Mouse (Mus musculus) thymus, postnatal 25 days (tissue): ENCODE results near the gene Parp14.
A peak's percentile ranks its signal among the peaks of the same experiment; 100 is the strongest.
"Not testable (repeated sequence)": the region's sequence is repeated elsewhere in the genome, so short reads cannot be mapped to it uniquely, and the experiment has no call there.

ENCODE experiments used
- DNase-seq: peaks from one replicate; pipeline ENCODE4 v3.0.0; 2022

Gene Parp14

DNA sequence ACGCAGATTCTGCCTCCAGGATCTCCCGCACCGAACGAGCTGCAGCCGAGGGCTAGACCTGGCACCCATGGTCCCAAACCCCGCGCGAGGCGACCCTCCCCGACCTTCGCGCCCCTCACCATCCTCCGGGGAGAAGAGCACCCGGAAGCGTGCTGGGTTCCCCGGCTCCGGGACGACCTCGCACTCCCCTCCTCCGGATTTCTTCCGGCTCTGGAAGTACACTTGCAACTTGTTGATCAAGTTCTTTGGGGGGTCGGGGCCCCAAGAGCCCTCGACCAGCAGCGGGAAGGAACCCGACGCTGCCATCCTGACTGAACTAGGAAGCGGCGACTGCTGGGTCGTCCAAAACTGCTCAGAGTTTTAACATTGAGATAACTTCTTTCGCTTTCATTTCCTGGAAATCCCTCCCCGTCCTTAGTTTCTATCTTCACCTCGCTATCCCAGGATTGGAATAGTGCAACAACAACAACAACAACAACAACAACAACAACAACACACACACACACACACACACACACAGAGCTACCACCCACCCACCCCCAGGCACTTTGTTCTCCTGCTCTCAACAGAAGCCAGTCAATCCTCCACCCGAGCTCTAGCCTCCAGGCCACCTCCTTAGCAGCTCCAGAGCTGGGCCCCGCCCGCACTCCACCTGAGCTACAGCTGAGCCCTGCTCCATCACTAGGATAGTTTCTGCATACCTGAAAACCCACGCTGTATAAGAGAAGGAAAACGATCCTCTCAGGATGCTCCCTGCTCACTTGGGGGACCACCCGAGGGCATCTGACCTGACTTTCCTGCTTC, at the start of gene Parp14:
Gene Parp14 (minus strand): TSS at position 497 of the 804 bp plus-strand sequence.
- peak; percentile 73 for DNase-seq

DNA sequence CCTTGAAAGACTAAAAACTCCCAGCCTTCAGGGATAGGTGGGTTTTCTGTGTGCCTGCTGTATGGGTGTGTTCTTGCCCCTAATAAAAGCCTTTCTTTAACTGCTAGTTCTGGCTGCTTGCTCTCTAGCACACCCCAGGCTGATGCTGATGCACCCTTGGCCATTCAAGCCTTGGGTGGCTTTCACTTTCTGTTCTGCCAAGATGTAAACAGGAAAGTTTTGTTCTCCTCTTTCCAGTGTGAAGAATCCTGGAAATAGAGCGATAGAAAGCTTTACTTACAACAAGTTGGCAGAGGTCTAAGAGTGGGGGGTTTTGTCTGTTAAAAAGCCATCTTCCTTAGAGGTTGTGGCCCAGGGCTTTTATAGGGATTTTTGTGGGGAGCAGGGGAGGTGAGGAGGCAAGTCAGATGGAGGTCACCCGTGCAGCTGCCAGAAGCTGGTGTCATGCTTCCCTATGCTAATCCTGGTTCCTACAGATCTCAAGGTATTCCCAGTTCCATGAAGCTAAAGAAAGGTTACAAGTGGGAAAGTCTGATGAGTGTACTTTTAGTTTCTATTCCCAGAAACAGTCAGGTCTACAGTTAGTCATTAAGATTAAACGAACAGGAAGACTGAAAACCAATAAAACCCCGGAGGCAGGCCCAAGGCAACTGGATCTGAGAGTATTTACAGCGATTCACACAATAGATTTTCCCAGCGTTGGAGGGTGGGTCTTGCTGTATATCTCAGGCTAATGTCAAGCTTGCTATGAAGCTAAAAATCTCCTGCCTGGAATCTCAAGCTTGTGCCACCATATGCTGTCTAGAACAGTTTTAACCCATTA, 47.6 kb upstream of the Parp14 start:
- DNase-seq, result peak; percentile 47

DNA sequence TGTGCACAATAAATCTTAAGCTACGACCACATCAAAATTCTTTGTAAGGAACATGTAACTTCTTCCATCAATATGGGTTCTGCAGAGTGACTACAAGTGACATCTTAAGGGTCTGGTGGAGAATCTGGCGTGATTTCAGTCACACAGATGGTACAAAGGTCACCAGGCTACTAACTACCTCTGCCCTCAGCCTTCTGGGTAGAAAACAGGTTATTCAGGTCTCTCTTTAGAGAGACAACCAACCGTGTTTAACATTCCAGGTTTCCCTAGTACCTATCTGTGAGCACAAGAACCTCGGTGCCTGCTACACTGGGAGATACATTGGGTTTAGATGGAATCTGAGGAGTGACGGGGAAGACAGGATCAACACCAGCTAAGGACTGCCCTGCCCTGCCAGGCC, 43.0 kb upstream of the Parp14 start:
- DNase-seq, result no peak

DNA sequence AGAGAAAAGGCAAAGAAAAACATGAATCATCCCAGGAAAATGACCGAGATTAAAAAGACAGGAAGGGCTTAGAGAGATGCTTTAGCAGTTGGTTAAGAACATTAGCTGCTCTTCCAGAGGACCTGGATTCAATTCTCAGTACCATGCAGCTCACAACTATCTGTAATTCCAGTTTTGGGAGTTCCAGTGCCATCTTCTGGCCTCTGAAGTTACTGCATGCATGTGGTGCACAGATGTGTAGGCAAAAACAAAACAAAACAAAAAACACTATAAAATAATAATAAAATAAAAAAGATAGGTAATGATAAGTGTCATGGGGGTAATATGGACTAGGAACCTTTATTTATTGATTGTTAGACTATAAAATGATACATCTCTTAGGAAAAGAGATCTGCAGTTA, 42.2 kb upstream of the Parp14 start:
- DNase-seq, result peak; percentile 34

DNA sequence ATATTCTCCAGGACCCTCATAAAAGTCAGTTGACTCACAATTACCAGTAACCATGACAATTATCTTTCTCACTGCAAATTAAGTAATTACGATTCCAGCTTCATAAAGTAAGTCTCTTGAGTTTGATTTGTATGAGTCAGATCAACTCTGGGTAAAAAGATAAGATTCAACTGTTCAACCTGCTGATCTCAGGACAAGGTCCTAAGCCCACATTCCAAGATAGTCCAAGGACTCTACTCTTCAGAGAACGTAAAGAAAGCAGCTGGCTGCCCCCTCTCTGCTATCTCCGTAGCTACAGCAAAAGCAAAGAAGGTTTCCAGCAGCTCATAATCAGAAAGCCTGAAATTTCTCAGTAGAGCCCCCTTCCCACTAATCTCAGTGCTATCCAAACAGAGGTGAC, 40.1 kb upstream of the Parp14 start:
- no peak for DNase-seq

DNA sequence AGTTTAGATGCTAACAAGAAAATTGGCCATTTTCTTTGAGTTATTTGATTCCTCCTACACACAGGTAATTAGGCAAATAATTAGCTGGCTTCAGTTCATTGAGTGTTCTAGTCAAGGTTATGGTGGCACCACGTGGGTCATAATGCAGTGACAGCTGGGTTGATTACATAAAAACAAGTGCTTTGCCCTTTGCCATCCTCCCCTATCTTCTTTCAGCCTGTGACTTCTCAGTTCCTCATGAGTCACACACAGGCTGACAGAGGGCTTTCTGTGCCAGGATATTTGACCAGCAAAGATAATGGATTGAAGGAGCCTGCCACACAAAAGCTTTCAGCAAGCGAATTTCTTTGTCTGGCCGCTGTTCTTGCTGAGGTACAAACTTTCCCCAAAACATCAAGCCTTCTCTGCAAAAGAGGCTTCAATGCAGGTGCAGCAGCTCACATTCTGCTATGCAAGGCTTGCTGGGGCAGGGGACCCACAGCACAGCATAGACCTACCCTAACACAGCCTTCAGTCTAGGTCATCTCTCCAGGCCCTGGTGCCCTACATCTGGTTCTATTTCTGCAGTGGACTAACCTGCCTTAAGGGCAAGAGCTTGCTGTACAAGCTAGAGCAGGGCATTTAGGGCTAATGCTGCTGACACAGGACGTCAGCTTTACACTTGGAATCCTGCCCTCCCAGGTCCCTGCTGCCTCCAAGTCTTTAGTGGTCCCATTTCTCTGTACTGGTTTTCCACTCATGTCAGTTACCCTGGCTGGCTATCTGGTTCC, 36.3 kb upstream of the Parp14 start:
- DNase-seq, result no peak

DNA sequence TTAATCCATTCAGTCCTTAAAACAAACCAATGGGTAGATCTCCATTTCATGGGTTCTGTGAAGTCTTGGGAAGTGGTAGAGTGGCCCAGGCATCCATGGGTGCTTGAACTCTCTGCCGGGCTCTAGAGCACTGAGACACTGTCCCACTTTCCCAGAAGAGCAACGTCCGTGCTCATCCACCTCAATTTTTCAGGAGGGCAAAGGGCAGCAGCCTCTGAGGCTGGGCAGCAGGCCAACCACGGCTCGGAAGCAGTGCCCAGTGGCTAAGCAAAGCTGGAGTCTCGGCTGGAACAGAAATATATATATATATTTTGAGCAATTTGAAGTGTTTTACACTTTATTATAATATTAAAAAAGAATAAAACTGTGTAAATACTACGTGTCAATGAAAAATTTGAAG, 35.5 kb upstream of the Parp14 start:
- no peak for DNase-seq

DNA sequence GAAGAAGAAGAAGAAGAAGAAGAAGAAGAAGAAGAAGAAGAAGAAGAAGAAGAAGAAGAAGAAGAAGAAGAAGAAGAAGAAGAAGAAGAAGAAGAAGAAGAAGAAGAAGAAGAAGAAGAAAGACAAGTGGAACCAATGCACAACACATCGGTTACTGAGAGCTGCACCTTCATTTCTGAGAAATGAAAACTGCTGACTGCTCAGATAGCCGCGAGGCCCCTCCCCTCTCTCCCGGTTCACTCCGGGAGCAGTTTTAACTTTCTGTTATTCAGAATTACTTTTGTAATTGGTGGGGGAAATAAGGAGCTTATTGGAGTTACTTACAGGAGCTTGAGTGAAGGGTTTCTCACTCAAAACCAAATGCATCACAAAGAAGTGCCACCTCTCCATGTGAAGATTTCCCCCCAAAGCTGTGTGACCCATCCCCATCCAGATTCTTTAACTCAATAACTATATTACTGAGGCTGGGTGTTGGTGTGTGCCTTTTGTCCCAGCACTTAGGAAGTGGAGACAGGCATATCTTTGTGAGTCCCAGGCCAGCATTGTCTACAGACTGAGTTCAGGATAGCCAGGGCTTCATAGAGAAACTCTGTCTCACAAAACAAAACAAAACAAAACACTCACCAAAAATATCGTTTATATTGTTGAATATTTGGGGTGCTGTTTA, 34.6 kb upstream of the Parp14 start:
- DNase-seq, result no peak

DNA sequence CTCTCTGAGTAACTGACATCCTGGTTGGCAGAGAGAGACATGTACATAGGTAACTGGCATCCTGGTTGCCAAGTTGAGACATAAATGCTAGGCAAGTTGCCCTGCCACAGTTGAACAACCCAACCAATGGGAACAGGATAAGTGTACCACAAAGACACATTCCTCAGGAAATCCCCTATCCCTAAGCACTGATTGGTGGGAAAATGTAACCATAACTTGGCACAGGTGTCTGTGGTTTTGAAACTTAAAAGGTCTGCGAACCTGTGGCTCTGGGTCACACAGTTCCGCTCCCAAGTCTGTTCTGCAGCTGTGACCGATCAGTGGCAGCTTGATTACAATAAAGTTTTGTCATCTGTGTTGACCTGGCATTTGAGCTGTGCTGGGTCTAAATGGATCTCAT, 34.0 kb upstream of the Parp14 start:
- DNase-seq, result peak; percentile 35

DNA sequence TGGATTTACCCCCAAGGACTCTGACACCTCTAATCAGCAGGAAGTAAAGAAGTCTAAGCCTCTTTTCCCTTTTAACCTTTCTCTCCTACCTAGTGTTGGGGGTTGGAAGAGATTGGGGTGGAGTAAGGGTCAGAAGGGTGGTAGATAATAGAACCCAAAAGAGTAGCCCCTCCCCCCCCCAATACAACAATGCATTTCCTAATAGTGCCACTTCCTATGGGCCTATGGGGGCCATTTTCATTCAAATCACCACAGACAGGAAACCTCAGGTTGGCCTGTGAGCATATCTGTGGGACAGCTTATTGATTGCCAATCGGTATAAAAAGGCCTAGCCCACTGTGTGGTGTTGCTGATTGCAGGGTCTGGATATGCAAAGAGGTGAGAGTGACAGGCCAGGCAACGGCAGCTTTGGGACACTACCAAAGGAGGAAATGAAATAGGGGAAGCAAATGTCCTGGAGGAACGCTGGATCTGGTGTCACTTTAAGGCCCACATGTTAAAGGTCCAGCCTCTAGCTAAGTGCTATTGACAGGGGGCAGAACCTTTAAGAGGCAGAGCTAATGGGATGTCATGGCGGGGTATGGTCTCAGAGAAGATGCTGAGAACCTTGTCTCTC, 32.9 kb upstream of the Parp14 start:
- no peak for DNase-seq

DNA sequence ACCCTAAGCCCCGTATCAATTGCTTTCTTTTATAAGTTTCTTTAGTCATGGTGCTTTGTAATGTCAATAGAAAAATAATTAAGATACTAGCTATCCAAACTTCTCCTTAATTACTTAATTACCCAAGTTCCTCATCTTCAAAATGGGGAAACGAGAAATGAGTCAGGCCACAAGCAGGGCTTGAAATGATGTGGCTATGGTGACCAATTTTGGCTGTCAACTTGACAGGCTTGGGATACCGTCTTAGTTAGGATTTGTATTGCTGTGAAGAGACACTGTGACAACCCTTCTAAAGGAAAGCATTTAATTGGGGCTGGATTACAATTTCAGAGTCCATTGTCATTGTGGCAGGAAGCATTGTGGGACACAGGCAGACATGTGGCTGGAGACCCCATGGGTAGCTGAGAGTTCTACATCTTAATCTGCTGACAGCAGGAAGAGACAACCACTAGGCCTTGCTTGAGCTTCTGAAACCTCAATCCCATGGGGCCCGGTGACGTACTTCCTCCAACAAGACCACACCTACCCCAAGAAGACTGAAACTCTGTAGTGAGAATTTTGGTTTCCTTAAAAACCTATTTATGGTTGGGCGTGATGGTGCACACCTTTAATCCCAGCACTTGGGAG, 31.8 kb upstream of the Parp14 start:
- DNase-seq, result no peak

DNA sequence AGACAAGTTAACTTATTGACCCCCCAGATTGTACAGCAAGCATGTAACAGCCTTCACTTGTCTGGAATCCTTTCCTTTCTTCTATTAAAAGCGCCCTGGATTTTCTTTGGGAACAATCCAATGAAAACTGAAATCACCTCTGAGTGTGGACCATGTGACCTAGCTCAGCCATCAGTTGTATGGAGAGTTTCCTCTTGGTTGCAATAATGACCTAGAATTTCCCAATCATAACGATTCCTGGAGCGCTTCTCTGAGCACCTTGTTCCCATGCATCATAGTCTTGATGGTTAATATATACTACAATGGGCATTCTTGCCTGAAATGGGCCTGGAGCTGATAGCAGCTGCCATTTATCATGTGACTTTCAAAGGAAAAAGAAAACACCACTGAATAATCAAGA, 29.2 kb upstream of the Parp14 start:
- no peak for DNase-seq

DNA sequence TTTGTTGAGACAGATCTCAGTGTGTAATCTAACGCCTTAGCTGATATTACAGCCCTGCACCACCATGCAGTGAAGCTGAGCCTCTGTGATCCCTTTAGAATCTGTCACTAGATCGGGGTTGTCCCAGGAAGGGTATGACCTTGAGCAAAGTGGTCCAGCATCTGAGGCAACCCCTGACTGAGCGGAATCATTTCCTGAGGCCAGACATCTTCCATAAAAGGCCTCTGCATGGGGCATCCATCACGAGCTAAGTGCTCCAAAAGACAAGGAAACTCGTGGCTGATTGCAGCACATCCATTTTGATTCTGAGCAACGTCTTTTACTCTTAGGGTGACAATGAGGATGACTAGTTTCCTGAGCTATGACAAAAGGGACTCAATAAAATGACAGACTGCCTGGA, 23.7 kb upstream of the Parp14 start:
- DNase-seq, result no peak

DNA sequence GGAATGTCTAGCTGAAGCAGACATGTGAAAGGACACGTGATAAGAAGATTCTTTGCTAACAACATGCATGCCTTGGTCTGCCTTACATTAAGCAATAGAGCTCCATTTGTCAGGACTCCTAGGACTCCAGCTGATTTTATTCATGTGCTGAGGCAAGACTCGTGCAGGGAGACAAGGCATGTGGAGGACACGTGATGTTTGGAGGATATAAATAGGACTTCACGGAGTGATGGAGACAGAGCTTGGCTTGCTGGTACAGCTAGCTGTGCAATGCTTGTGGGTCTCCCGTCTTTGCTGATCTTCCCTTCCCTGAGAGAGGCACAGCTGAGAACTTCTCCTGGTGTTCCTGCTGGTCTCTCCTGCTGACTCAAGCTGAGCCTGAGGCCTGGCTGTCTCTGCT, 20.3 kb upstream of the Parp14 start:
- DNase-seq, result not testable (repeated sequence)

DNA sequence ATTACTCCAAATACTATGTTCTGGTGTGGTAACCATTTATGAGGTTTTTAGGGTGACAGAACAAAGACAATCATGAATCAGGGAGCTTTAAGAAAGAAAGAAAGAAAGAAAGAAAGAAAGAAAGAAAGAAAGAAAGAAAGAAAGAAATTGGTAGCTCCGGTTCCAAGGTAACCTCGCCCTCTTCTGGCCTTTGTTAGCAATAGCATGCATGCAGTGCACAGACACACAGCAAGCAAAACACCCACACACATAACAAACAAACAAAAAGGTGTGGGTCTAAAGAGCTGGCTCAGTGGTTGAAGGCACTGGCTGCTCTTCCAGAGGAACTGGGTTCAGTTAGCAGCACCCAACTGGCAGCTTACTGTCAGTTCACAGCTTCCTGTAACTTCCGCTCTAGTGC, 19.3 kb upstream of the Parp14 start:
- DNase-seq, result no peak

DNA sequence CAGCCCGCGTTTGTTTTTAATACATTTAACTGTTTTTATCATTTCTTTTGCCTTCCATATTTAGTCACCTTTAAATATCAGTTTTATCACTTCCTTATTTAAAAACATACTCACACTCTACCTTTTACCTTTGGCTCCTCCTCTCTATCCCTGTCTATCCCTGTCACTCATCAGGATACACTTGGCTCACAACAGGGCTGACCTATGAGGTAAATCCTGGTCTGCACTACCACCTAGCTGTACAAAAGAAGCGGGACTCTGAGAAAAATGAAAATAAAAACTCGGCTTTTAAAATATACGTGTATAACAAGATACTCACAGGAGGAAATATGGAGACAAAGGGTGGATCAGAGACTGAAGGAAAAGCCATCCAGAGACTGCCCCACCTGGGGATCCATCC, 17.6 kb upstream of the Parp14 start:
- DNase-seq, result no peak

DNA sequence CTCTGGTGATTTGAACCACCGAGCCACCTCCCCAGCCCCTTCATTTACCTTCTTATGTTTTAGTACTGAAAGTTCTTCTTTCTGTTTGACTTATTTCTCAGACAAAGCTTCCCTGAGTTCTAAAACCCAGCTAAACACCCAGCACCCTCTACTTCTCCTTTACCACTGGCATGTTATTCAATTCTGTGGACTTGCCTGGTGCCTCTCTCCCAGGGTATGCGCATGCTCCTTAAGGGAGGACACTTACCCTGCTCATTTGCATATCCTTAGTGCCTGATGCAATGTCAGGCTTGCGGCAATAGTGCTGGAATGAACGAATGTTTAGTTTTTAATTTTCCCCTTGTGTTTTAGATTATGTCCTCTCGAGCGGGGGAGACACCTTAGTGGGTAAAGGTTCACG, 16.8 kb upstream of the Parp14 start:
- no peak for DNase-seq

DNA sequence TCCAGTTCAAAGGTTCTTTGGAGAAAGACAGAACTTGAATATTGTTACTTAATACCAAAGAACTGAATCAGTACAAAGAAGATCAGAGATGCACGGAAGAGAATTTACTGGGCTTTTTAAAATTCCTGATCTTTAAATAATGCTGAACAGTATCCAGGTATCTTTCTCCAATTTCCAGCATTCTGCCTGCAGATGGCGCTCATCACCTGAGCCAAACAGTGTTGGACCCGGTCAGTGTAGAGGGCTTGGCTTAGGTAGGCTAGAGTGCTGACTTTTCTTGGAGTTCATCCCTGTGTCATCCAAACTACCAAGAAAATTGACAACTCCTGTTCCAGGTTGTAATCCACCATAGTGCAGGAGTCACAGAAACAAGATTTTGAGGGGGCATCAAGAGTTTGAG, 3.1 kb upstream of the Parp14 start:
- DNase-seq, result peak; percentile 69

DNA sequence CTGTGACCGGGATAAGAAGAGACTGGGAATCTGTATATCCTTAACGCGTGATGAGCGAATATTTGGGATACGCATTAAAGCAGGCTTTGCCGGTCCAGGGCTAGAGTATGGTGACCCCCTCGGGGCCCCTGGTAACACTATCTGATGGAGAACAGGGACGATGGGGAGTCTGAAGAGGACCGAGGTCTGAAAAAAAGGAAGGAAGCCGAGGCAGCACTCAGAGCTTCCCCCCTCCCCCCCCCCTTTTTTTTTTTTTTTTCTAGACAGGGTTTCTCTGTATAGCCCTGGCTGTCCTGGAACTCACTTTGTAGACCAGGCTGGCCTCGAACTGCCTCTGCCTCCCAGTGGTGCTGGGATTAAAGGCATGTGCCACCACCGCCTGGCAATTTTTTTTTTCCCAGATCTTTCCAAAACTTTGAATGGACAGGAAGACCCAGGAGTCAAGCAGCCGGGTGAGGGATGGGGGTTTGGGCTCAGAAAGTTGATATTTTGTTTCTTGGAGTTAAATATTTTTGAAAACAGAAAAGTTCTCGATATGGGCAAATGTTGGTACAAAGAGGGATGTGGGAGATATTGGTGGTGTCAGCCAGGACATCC, 1.2 kb upstream of the Parp14 start:
- DNase-seq, result no peak

DNA sequence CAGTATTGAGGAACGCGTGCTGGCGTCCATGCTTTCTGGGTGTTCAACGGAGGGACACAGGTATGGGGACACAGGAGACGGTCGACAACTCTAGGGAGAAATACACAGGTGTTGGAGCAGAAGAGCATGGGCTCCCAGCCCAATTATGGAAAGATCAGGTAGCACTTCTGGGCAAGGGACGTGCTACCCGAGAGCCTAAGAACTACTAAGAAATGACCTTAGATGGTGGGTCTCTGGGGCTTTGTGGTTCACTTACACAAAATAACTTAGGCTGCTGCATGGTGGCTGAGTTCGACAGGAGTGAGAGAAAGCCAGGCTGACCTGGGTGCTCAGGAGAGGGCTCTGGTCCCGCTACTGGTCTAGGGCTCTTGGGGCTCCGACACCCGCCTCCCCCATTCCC, 554 bp upstream of the Parp14 start:
- DNase-seq, result no peak

DNA sequence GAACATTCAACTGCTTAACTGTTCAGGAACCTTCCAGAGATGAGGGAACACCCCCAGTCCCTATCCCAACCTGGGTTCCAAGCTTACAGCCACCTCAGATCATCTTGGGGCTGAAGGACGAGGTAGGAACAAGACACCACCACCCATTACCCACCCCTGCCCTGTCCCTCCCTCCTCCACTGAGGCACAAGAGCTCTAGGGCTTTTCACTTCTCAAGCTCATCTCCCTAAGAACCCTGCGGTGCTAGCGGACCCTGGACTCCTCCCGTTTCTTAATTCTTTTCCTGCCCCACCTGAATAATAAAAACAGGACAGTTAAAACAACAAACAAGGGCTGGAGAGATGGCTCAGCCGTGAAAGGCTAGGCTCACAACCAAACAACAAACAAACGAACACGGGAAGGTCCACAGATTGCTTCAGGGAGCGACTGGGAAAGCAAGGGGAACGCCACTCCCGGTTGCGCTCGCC, 730 bp downstream of the Parp14 start:
- no peak for DNase-seq

DNA sequence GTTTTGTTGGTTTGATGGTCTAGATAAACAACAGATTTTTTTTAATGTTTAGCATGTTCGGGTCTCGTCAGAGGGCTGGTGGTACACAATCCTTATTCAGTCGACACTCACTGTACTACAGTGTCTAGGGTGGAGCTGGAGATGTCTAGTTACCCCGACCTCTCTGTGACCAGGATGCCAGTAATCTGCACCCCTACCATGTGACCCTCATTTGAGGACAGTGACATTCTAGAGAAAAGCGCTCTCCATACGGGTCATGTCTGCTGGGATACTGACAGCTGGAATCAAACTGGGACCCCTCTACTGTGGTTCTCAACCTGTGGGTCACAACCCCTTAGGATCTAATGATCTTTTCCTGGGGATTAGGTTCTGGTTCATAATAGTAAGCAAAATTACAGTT, 1.7 kb downstream of the Parp14 start:
- DNase-seq, result no peak
